Mouse (Mus musculus) neural tube, embryonic 15.5 days (tissue): ENCODE results near the gene Ipo11. TPM values are rescaled to one million over a fixed set of nuclear protein-coding genes. Genes with fewer than 3 reads are reported as not detected.

Source experiments
- ATAC-seq: fragments of 200-750 bp; cut with Nextera tagmentation; 2 replicates; pipeline ENCODE4 v1.8.0; 2017; ENCODE audit warnings: mild to moderate bottlenecking, moderate TSS enrichment, moderate library complexity; ENCODE audit not compliant: low FRiP score
- H3K27ac ChIP-seq: fragments of 300-500 bp; sonication (generic); replicated peaks from 2 replicates; pipeline ENCODE4 v1.5.1; 2015; ENCODE audit warnings: mild to moderate bottlenecking, inconsistent platforms
- H3K27me3 ChIP-seq: fragments of 300-500 bp; sonication (generic); replicated peaks from 2 replicates; pipeline ENCODE4 v1.6.1; 2015; ENCODE audit warnings: inconsistent platforms
- H3K36me3 ChIP-seq: fragments of 300-500 bp; sonication (generic); 2 replicates; pipeline ENCODE4 v1.6.1; 2015; ENCODE audit warnings: inconsistent platforms
- H3K4me1 ChIP-seq: fragments of 300-500 bp; sonication (generic); 2 replicates; pipeline ENCODE4 v1.6.1; 2015; ENCODE audit warnings: inconsistent platforms
- H3K4me2 ChIP-seq: fragments of 300-500 bp; sonication (generic); 2 replicates; pipeline ENCODE4 v1.6.1; 2015; ENCODE audit warnings: inconsistent platforms, mild to moderate bottlenecking, moderate library complexity
- H3K4me3 ChIP-seq: fragments of 300-500 bp; sonication (generic); replicated peaks from 2 replicates; pipeline ENCODE4 v1.5.1; 2015; ENCODE audit warnings: mild to moderate bottlenecking, inconsistent platforms
- H3K9ac ChIP-seq: fragments of 300-500 bp; sonication (generic); replicated peaks from 2 replicates; pipeline ENCODE4 v1.6.1; 2015; ENCODE audit warnings: mild to moderate bottlenecking, inconsistent platforms
- H3K9me3 ChIP-seq: fragments of 300-500 bp; sonication (generic); replicated peaks from 2 replicates; pipeline ENCODE4 v1.6.1; 2016; ENCODE audit warnings: inconsistent platforms
- WGBS: fragments of 180-500 bp; shearing (Covaris S2); methylation state at CpG from one replicate; pipeline ENCODE4 v1.1.7; 2015; ENCODE audit warnings: mixed read lengths; 5-methylcytosine and 5-hydroxymethylcytosine counted together
- polyA plus RNA-seq: library from polyadenylated mRNA; unstranded; fragments of >200 nt; fragmentation: Nextera tagmentation; extraction: Ambion mirVana; gene quantifications from 2 replicates; pipeline ENCODE4 v1.2.1, GENCODE M21; 2015

Gene Ipo11
- polyA plus RNA-seq, 1 experiment from 2014 or later = 37.9 TPM

- Histone ChIP-seq H3K36me3 (0 out of 2 replicates have a peak, but pooled peaks cover 9% of the 10 kb centered on the region), H3K9me3 (no peaks in the 10 kb centered on the region), H3K4me3 (no peak overlapping the region), H3K9ac (no peak overlapping the region), H3K4me1 (no peaks in the 10 kb centered on the region), H3K4me2 (no peak overlapping the region), H3K27ac (no peak overlapping the region), H3K27me3 (no peaks in the 10 kb centered on the region)
- 96% methylated on average over 7 of the region's 7 CpGs for WGBS
- no peak for ATAC-seq
These were observed 126.6 kb downstream of the Ipo11 start for GRCm38 (mm10) chr13:106810156-106810555.

GRCm38 (mm10) chr13:106808821-106809220 is 127.9 kb downstream of the Ipo11 start:
- no peak for ATAC-seq
- Histone ChIP-seq H3K9me3 (no peaks in the 10 kb centered on the region), H3K4me3 (no peak overlapping the region), H3K4me2 (no peak overlapping the region), H3K27me3 (no peaks in the 10 kb centered on the region), H3K9ac (no peak overlapping the region), H3K4me1 (no peaks in the 10 kb centered on the region), H3K27ac (no peak overlapping the region), H3K36me3 (0 out of 2 replicates have a peak, but pooled peaks cover 9% of the 10 kb centered on the region)
- WGBS = 79% methylated on average over 6 of the region's 6 CpGs

- ATAC-seq = no peak
- 99% methylated on average over 2 of the region's 2 CpGs for WGBS
- H3K4me1 ChIP-seq = no peaks in the 10 kb centered on the region
- no peaks in the 10 kb centered on the region for H3K27me3 ChIP-seq
- H3K9ac ChIP-seq = no peak overlapping the region
- no peak overlapping the region for H3K4me2 ChIP-seq
- H3K9me3 ChIP-seq = no peaks in the 10 kb centered on the region
- 0 out of 2 replicates have a peak, but pooled peaks cover 9% of the 10 kb centered on the region for H3K36me3 ChIP-seq
- H3K27ac ChIP-seq = no peak overlapping the region
- H3K4me3 ChIP-seq = no peak overlapping the region
These were observed 128.4 kb downstream of the Ipo11 start for GRCm38 (mm10) chr13:106808315-106808714.

DNA sequence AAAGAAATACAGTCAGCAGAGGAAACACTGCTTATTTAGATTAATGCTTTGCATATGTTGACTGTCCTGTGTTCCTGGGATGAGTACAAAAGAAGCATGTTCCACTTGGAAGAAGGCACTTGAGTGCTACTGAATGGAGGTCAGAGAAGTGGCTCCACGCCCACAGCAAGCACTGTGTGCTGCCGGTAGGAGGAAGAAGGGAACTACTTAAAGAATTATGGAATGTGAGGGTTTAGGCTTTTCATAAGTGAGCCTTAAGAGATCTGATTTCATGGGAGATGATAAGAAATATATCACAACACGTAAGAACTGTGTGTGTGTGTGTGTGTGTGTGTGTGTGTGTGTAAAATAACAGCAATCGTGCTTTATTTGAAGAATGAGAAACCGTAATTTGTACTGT is 129.5 kb downstream of the Ipo11 start:
- Histone ChIP-seq H3K9ac (no peak overlapping the region), H3K4me2 (no peak overlapping the region), H3K4me1 (no peaks in the 10 kb centered on the region), H3K27ac (no peak overlapping the region), H3K9me3 (no peaks in the 10 kb centered on the region), H3K27me3 (no peaks in the 10 kb centered on the region), H3K4me3 (no peak overlapping the region), H3K36me3 (0 out of 2 replicates have a peak, but pooled peaks cover 9% of the 10 kb centered on the region)
- no peak for ATAC-seq
- 90% methylated on average over 5 of the region's 5 CpGs for WGBS

DNA sequence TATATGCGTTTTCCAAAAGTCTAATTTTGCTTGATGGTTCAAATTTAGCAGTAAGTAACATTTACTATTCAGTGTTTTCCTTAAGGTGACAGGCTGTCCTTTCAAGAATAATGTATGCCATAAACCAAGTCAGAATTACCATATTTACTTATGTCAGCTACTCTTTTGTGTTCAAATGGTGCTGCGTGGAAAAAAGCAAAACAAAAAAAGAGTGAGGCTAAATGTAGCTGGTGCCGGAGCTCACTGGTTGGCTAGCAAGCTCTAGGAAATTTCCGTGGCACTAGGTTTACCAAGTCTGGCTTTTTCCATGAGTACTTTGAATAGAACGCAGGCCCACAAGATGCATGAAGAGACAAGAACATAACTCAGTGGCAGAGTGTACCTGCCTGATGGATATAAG is 131.6 kb downstream of the Ipo11 start:
- H3K4me2 ChIP-seq = no peak overlapping the region
- no peak overlapping the region for H3K9ac ChIP-seq
- ATAC-seq = no peak
- H3K27me3 ChIP-seq = no peaks in the 10 kb centered on the region
- H3K4me1 ChIP-seq = no peaks in the 10 kb centered on the region
- no peak overlapping the region for H3K27ac ChIP-seq
- no peaks in the 10 kb centered on the region for H3K9me3 ChIP-seq
- 86% methylated on average over 5 of the region's 5 CpGs for WGBS
- H3K36me3 ChIP-seq = 0 out of 2 replicates have a peak, but pooled peaks cover 9% of the 10 kb centered on the region
- no peak overlapping the region for H3K4me3 ChIP-seq

GRCm38 (mm10) chr13:106798026-106798425 is 138.7 kb downstream of the Ipo11 start:
- ATAC-seq = no peak
- no peaks in the 10 kb centered on the region for H3K9me3 ChIP-seq
- WGBS = 74% methylated on average over 3 of the region's 3 CpGs
- H3K4me1 ChIP-seq = no peaks in the 10 kb centered on the region
- H3K9ac ChIP-seq = no peak overlapping the region
- no peak overlapping the region for H3K4me3 ChIP-seq
- H3K4me2 ChIP-seq = no peak overlapping the region
- no peaks in the 10 kb centered on the region for H3K27me3 ChIP-seq
- H3K27ac ChIP-seq = no peak overlapping the region
- H3K36me3 ChIP-seq = peaks cover 20% of the 10 kb centered on the region

- Histone ChIP-seq H3K4me1 (no peaks in the 10 kb centered on the region), H3K9me3 (no peaks in the 10 kb centered on the region), H3K36me3 (peaks cover 8% of the 10 kb centered on the region), H3K27me3 (no peaks in the 10 kb centered on the region), H3K27ac (no peak overlapping the region), H3K4me2 (no peak overlapping the region), H3K9ac (no peak overlapping the region), H3K4me3 (no peak overlapping the region)
- ATAC-seq = no peak
- 59% methylated on average over 7 of the region's 7 CpGs for WGBS
These were observed 147.9 kb downstream of the Ipo11 start for GRCm38 (mm10) chr13:106788817-106789216.

- H3K4me1 ChIP-seq = no peaks in the 10 kb centered on the region
- no peak overlapping the region for H3K27ac ChIP-seq
- no peak overlapping the region for H3K4me2 ChIP-seq
- 94% methylated on average over 10 of the region's 10 CpGs for WGBS
- H3K27me3 ChIP-seq = no peaks in the 10 kb centered on the region
- no peaks in the 10 kb centered on the region for H3K9me3 ChIP-seq
- H3K4me3 ChIP-seq = no peak overlapping the region
- H3K36me3 ChIP-seq = no peaks in the 10 kb centered on the region
- no peak overlapping the region for H3K9ac ChIP-seq
- no peak for ATAC-seq
These were observed 168.0 kb downstream of the Ipo11 start for GRCm38 (mm10) chr13:106768807-106769206.

DNA sequence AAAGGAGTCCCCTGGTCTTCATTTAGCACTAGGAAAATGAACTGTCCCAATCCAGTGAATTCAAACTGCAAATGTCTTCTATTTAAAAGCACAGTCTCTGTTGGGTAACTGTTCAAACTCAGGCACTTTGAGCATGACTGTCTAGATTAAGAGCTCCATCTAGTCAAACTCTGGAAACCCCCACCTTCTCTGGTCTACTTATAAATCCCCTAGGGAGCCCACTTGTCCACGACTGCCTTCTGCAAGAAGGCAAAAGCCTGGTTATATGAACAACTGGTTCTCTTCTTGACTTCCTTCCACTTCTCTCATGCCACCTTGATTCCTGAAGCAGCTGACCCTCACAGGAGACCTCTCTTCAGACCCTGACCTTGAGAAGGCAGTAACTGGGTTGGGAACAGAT is 174.1 kb downstream of the Ipo11 start:
- WGBS = 62% methylated on average over 1 of the region's 1 CpGs

GRCm38 (mm10) chr13:106761661-106762060 is 175.1 kb downstream of the Ipo11 start:
- no peak overlapping the region for H3K4me2 ChIP-seq
- H3K36me3 ChIP-seq = no peaks in the 10 kb centered on the region
- no peaks in the 10 kb centered on the region for H3K4me1 ChIP-seq
- H3K9ac ChIP-seq = no peak overlapping the region
- H3K27me3 ChIP-seq = no peaks in the 10 kb centered on the region
- H3K9me3 ChIP-seq = no peaks in the 10 kb centered on the region
- H3K27ac ChIP-seq = no peak overlapping the region
- peak; percentile 19; the same call in 1 of the 2 replicates for ATAC-seq
- H3K4me3 ChIP-seq = no peak overlapping the region
- WGBS = 96% methylated on average over 1 of the region's 1 CpGs

More for the DNA sequence above, 174.1 kb downstream of the Ipo11 start:
- no peak overlapping the region for H3K4me3 ChIP-seq
- H3K4me2 ChIP-seq = no peak overlapping the region
- no peaks in the 10 kb centered on the region for H3K9me3 ChIP-seq
- no peaks in the 10 kb centered on the region for H3K36me3 ChIP-seq
- no peak overlapping the region for H3K27ac ChIP-seq
- no peaks in the 10 kb centered on the region for H3K4me1 ChIP-seq
- H3K9ac ChIP-seq = no peak overlapping the region
- ATAC-seq = no peak
- no peaks in the 10 kb centered on the region for H3K27me3 ChIP-seq

GRCm38 (mm10) chr13:106760232-106760875 is 176.4 kb downstream of the Ipo11 start:
- WGBS = 82% methylated on average over 14 of the region's 14 CpGs
- no peaks in the 10 kb centered on the region for H3K4me1 ChIP-seq
- H3K36me3 ChIP-seq = no peaks in the 10 kb centered on the region
- H3K9ac ChIP-seq = no peak overlapping the region
- H3K27me3 ChIP-seq = no peaks in the 10 kb centered on the region
- no peak overlapping the region for H3K27ac ChIP-seq
- no peak overlapping the region for H3K4me3 ChIP-seq
- H3K9me3 ChIP-seq = no peaks in the 10 kb centered on the region
- ATAC-seq = no peak
- no peak overlapping the region for H3K4me2 ChIP-seq

DNA sequence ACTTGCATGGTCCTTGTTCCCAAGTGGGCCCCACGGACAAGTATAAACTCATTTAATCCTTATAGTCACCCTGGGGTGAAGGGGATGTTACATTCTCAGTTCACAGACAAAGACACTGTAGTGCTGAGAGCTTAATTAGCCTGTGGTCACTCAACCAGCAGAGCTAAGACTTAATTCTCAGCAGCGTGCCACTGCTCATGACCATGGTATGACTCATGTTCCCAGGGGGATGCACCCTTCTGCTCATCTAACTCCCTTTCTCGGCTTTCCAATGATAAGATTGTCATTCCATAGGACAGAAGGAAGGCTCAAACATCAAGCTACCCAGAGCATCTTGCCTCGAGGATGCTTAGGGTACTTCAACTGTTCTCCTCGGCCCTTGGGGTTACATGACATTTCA is 180.9 kb downstream of the Ipo11 start:
- Histone ChIP-seq H3K9me3 (no peaks in the 10 kb centered on the region), H3K36me3 (no peaks in the 10 kb centered on the region)
- ATAC-seq = no peak

More for the DNA sequence above, 180.9 kb downstream of the Ipo11 start:
- no peak overlapping the region for H3K27ac ChIP-seq
- H3K4me3 ChIP-seq = no peak overlapping the region
- WGBS = 62% methylated on average over 5 of the region's 5 CpGs
- H3K4me2 ChIP-seq = no peak overlapping the region
- H3K27me3 ChIP-seq = no peaks in the 10 kb centered on the region
- H3K9ac ChIP-seq = no peak overlapping the region
- H3K4me1 ChIP-seq = no peaks in the 10 kb centered on the region
